Mouse (Mus musculus): Measurements from ENCODE around the gene Dlgap5. TPM values are rescaled to one million over a fixed set of nuclear protein-coding genes. Genes with fewer than 3 reads are reported as not detected.

Dlgap5 gene
- total RNA-seq, 2 experiments from 2014 or later: 42.3 to 71.8 TPM

DNA sequence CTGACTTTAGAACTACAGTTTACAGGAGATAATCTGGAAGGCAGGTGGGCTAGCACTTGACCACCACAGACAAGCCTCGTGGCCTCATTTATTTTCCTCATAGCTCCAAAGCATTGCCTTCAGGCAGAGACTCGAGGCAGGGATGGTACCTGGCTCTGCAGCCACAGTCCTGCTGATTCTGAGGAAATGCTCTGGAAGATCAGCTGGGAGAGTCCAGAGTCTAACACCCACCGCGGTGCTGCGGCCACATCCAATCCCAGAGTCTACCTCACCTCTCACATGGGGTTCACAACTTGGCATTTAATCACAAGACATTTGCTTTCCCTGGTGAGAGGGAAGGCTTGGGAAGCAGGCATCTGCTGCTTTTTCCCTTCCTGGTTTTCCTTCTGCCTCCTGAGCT lies 63.3 kb downstream of the Dlgap5 start:
- ATAC-seq (replicated peaks; ENCODE audit: poor library complexity, severe bottlenecking): no peak

DNA sequence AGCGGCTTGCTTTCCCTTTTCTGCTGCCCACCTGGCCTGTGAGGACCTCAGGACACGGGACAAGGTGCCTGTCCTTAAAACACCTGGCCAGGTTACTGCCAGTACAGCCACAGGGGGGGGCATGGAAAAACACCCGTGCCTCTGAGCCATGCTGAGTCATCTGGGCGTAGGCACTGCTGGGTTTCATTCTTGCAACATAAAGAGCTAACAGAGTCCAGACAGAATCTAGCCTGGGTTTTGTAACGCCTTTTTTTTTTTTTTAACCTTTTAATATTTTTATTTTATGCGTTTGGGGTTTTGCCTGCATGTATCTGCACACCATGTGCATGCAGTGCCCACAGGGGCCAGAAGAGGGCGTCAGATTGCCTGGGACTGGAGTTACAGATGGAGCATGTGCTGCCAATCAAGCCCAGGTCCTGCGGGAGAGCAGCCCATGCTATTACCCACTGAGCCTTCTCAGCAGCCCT lies 64.1 kb downstream of the Dlgap5 start:
- ATAC-seq (replicated peaks; ENCODE audit: poor library complexity, severe bottlenecking): peak; percentile 91

DNA sequence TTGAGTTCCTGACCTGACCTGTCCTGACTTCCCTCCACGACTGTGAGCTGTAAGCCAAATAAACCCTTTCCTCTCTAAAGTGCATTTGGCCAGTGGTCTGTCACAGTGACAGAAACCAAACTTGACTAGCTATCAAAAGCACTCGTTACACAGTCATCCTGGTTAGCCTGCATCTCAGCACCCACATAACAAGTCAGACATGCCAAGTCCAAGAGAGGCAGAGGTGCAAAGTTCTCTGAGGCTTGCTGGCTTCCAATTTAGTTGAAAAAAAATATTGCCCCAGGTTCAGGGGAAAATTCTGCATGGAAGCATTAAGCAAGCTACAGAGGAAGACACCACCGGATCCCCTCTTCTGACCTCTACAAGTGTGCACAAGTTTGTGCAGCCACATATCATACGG lies 65.0 kb downstream of the Dlgap5 start:
- ATAC-seq (replicated peaks; ENCODE audit: poor library complexity, severe bottlenecking): no peak

DNA sequence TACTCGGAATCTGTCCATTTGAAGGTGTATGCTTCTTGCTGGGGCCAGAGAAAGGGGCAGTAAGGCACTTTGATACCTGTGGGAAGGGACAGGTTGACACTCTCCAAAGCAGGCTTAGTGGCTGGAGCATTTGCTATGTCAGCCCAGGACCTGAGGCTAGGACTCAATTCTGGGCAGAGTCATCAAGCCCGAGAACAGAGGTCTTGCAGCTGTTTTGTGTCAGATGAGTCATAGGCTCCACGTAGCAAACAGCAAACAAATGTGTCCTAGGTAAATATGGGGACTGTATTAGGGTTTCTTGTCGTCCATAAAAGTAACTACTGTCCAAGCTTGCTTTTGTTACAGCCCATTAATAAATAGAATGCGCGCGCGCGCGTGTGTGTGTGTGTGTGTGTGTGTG lies 65.9 kb downstream of the Dlgap5 start:
- no peak for ATAC-seq (replicated peaks; ENCODE audit: poor library complexity, severe bottlenecking)

DNA sequence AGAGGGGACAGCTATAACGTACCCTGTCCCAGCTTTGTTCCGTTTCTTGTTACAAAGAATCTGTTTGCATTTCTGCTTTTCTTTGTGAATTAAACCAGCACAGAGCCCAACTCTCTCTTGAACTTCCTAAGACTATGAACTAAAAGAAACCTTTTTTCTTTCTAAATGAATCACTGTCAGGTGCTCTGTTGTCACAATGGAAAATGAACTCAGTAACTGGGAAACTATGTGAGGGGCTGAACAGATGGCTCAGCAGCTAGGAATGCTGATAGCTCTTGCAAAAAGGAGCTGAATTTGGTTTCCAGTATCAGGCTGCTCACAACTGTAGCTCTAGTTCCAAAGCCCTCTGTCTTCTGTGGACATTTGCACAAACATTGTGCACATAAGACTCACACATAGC lies 67.2 kb downstream of the Dlgap5 start:
- ATAC-seq (replicated peaks; ENCODE audit: poor library complexity, severe bottlenecking): no peak

DNA sequence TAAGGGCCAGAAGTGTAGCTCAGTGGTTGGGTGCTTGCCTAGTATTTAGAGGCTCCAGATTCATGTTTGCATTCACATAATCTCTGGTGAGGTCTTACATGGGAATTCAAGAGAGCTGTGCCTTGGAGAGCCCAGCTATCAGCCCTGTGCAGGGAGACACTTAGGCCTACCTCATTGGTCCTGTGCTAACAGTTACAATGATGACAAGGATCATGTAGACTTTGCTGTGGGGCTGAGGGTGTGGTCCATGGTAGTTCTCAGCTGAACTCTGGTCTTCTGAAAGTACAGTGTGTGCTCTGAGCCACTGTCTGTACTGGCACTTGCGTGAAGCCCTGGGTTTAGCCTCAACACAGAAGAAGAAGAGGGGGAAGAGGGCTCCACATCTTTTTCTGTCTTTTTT lies 71.5 kb downstream of the Dlgap5 start:
- no peak for ATAC-seq (replicated peaks; ENCODE audit: poor library complexity, severe bottlenecking)

DNA sequence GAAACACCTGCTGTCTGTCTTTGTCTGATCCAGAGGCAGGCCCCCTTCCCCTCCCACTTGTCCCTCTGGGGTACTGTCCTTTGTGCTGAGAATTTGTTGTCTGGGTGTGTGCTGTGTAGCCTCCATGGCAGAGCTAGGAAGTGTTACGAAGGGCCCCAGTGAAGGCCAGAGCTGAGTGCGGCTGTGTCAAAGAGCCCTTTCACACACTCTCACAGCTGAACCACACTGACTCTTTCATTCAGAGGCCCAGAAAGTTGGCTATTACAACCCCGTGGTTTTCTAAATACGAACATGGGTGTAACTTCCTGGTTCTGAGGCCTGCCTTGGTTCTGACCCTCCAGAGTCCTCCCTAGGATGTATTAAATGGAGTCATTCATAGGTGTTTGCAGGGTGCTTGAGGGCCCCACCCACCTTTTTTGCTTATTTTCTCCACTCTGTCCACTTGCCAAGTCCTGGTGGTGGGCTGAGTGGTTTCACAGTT lies 76.4 kb downstream of the Dlgap5 start:
- peak; percentile 20 for ATAC-seq (replicated peaks; ENCODE audit: poor library complexity, severe bottlenecking)

DNA sequence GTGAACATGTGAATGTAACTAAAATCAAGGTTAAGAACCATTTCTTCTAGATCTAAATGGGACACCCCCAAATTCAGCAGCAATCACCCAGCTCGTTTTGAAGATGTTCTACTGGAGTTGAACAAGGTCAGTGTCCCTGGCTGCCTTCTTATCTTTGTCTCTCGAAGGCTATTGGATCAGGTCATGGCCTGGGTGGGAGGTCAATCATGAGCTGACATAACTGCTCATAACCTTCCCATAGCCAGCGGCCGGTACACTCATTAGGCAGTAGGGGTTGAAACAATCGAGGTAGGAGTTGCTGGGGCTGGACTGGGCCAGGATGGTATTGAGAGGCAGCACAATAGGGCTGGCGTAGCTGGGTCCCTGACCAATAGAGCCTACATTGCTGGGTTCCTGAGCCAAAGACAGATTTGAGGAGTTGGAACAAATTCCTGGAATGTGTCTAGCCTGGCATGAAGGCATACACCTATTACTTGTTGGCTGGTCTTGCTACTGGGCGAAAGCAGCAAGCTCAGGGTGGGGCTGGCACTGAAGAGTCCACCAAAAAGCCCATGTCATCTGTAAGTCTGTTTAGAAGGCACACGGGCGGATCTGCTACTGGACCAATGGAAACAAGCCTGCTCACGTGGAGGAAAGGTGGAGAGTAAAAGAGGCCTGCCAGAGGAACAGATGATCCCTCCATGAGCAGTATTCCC lies 77.8 kb downstream of the Dlgap5 start:
- ATAC-seq (replicated peaks; ENCODE audit: poor library complexity, severe bottlenecking): no peak

Other genes with a start within 250 kb of the Dlgap5 start
- 1.8 and 3.3 TPM in 2 replicates for gene Gch1, start 229.0 kb downstream of the Dlgap5 start, total RNA-seq (2014; fragmentation: Nextera tagmentation)
- gene Gch1, start 229.0 kb downstream of the Dlgap5 start, total RNA-seq (2017): 0.41 and 2.1 TPM in 2 replicates
- gene Wdhd1, start 141.6 kb downstream of the Dlgap5 start, total RNA-seq (2014; fragmentation: Nextera tagmentation): 69.3 and 69.4 TPM in 2 replicates
- gene Wdhd1, start 141.6 kb downstream of the Dlgap5 start, total RNA-seq (2017): 105 and 136 TPM in 2 replicates
- gene Socs4, start 141.5 kb downstream of the Dlgap5 start, total RNA-seq (2014; fragmentation: Nextera tagmentation): 18.5 and 21.7 TPM in 2 replicates
- gene Socs4, start 141.5 kb downstream of the Dlgap5 start, total RNA-seq (2017): 30.5 and 32.7 TPM in 2 replicates
- gene Mapk1ip1l, start 120.1 kb downstream of the Dlgap5 start, total RNA-seq (2014; fragmentation: Nextera tagmentation): 74.2 and 86.7 TPM in 2 replicates
- 42.9 and 51.7 TPM in 2 replicates for gene Mapk1ip1l, start 120.1 kb downstream of the Dlgap5 start, total RNA-seq (2017)
- 5.3 and 11.2 TPM in 2 replicates for gene Lgals3, start 50.7 kb downstream of the Dlgap5 start, total RNA-seq (2014; fragmentation: Nextera tagmentation)
- gene Lgals3, start 50.7 kb downstream of the Dlgap5 start, total RNA-seq (2017): 9.5 and 10.8 TPM in 2 replicates
- gene Fbxo34, start 32.0 kb upstream of the Dlgap5 start, total RNA-seq (2014; fragmentation: Nextera tagmentation): 10.7 and 13.2 TPM in 2 replicates
- gene Fbxo34, start 32.0 kb upstream of the Dlgap5 start, total RNA-seq (2017): 27.4 and 32.9 TPM in 2 replicates
- gene Atg14, start 152.2 kb upstream of the Dlgap5 start, total RNA-seq (2014; fragmentation: Nextera tagmentation): 7.2 and 11.2 TPM in 2 replicates
- 6.5 and 6.9 TPM in 2 replicates for gene Atg14, start 152.2 kb upstream of the Dlgap5 start, total RNA-seq (2017)
- gene Ktn1, start 230.0 kb upstream of the Dlgap5 start, total RNA-seq (2014; fragmentation: Nextera tagmentation): 19.8 and 58.5 TPM in 2 replicates
- gene Ktn1, start 230.0 kb upstream of the Dlgap5 start, total RNA-seq (2017): 33.9 and 68.1 TPM in 2 replicates